Mouse (Mus musculus): ENCODE measurements around the gene AC140267.1. TPM values are rescaled to one million over a fixed set of nuclear protein-coding genes. Genes with fewer than 3 reads are reported as not detected.

AC140267.1 gene
- polyA plus RNA-seq, 1 experiment from 2014 or later = not detected

DNA sequence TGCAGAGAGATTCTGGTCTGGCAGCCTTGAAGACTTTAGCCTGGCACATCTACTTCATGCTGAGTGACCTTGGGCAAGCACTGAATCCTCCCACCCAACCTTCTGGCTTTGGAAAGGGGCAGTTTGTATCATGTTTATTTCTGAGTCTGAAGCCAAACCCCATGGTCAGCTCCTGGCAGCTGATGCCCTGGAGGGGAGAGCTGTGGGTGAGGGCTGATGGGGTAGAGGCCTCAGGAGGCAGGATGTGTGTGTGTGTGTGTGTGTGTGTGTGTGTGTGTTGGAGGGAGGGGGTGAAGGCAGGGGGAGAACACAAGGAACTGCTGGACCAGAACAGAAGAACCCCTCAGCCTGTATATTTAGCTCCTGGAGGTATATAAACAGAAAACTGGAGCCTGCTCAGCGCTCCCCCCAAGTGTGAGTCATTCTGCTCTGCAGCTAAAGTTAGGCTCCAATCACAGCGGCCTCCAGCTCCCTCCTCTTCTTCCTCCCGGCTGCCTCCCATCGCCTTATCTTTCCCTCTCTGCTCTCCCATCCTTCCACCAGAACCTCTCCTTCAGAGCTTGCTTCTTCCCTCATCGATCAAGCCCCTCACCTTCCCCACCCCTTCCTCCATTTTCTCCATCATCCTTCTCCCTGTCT lies 42.6 kb downstream of the AC140267.1 start:
- ATAC-seq (ENCODE audit: low FRiP score) = no peak
- 76% methylated on average over 5 of the region's 5 CpGs for WGBS
- no peak overlapping the region for H3K4me2 ChIP-seq
- peaks cover 13% of the 10 kb centered on the region for H3K4me1 ChIP-seq
- H3K27ac ChIP-seq = no peak overlapping the region
- H3K4me3 ChIP-seq (replicated peaks) = no peak overlapping the region
- H3K9ac ChIP-seq = no peak overlapping the region
- H3K27me3 ChIP-seq = peaks cover 53% of the 10 kb centered on the region
- H3K36me3 ChIP-seq (replicated peaks) = no peaks in the 10 kb centered on the region
- H3K9me3 ChIP-seq = no peaks in the 10 kb centered on the region

DNA sequence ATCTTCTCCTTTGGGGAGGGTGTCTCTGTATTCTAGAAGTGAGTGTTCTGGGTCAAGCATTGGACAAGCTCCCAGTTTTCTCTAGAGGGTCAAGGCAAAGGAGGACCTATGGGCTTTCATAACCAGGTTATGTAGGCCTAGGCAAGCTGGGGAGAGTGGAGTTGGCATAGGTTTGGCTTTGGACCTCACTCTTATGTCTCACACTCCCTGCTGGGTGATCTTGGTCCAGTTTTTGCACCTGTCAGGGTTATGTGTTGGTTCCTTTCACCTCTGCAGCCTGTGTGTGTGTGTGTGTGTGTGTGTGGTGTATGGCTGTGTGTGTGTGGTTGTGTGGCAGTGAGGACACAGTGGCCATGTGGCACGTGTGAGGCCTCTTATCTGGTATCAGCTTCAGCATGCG lies 43.4 kb downstream of the AC140267.1 start:
- no peak for ATAC-seq (ENCODE audit: low FRiP score)
- H3K4me2 ChIP-seq = no peak overlapping the region
- H3K9me3 ChIP-seq = no peaks in the 10 kb centered on the region
- peaks cover 13% of the 10 kb centered on the region for H3K4me1 ChIP-seq
- 85% methylated on average over 2 of the region's 2 CpGs for WGBS
- no peak overlapping the region for H3K4me3 ChIP-seq (replicated peaks)
- no peak overlapping the region for H3K9ac ChIP-seq
- no peak overlapping the region for H3K27ac ChIP-seq
- no peaks in the 10 kb centered on the region for H3K36me3 ChIP-seq (replicated peaks)
- peaks cover 53% of the 10 kb centered on the region for H3K27me3 ChIP-seq

GRCm38 (mm10) chr15:80280646-80281045 lies 45.0 kb downstream of the AC140267.1 start:
- Histone ChIP-seq H3K9me3 (no peaks in the 10 kb centered on the region), H3K36me3 (replicated peaks) (no peaks in the 10 kb centered on the region), H3K27me3 (peaks cover 62% of the 10 kb centered on the region), H3K4me1 (peaks cover 13% of the 10 kb centered on the region), H3K27ac (no peak overlapping the region), H3K9ac (no peak overlapping the region), H3K4me2 (no peak overlapping the region), H3K4me3 (replicated peaks) (no peak overlapping the region)
- ATAC-seq (ENCODE audit: low FRiP score) = no peak
- WGBS = 24% methylated on average over 6 of the region's 6 CpGs

Other genes with a start within 250 kb of the AC140267.1 start
- 2.1 and 2.3 TPM in 2 replicates for gene Pdgfb, start 220.9 kb upstream of the AC140267.1 start, polyA plus RNA-seq (2016; fragmentation: Nextera tagmentation; extraction: Ambion mirVana)
- gene Syngr1, start 144.5 kb upstream of the AC140267.1 start, polyA plus RNA-seq (2016; fragmentation: Nextera tagmentation; extraction: Ambion mirVana) = 12.1 and 13.9 TPM in 2 replicates
- gene Rpl3, start 144.0 kb upstream of the AC140267.1 start, polyA plus RNA-seq (2016; fragmentation: Nextera tagmentation; extraction: Ambion mirVana) = 659 and 694 TPM in 2 replicates
- 40.5 and 44.0 TPM in 2 replicates for gene Tab1, start 102.7 kb upstream of the AC140267.1 start, polyA plus RNA-seq (2016; fragmentation: Nextera tagmentation; extraction: Ambion mirVana)
- 8.6 and 9.6 TPM in 2 replicates for gene Mgat3, start 62.1 kb upstream of the AC140267.1 start, polyA plus RNA-seq (2016; fragmentation: Nextera tagmentation; extraction: Ambion mirVana)
- 38.6 and 44.2 TPM in 2 replicates for gene Mief1, start 1.8 kb upstream of the AC140267.1 start, polyA plus RNA-seq (2016; fragmentation: Nextera tagmentation; extraction: Ambion mirVana)
- 132 and 142 TPM in 2 replicates for gene Atf4, start 19.3 kb downstream of the AC140267.1 start, polyA plus RNA-seq (2016; fragmentation: Nextera tagmentation; extraction: Ambion mirVana)
- gene Rps19bp1, start 28.5 kb downstream of the AC140267.1 start, polyA plus RNA-seq (2016; fragmentation: Nextera tagmentation; extraction: Ambion mirVana) = 57.4 and 65.2 TPM in 2 replicates
- gene Cacna1i, start 51.4 kb downstream of the AC140267.1 start, polyA plus RNA-seq (2016; fragmentation: Nextera tagmentation; extraction: Ambion mirVana) = 0.17 and 0.21 TPM in 2 replicates